Mouse (Mus musculus): ENCODE measurements around the gene Ficd.
A peak's percentile ranks its signal among the peaks of the same experiment; 100 is the strongest.

Ficd gene

GRCm38 (mm10) chr5:113730641-113731121 is 4.9 kb upstream of the Ficd start:
- no peak for DNase-seq (ENCODE audit: low spot score)

GRCm38 (mm10) chr5:113731174-113731573 is 4.4 kb upstream of the Ficd start:
- DNase-seq (ENCODE audit: low spot score): no peak

- no peak for DNase-seq (ENCODE audit: low spot score)
Measured at GRCm38 (mm10) chr5:113732182-113732581, 3.4 kb upstream of the Ficd start.

GRCm38 (mm10) chr5:113734376-113734775 is 1.2 kb upstream of the Ficd start:
- DNase-seq (ENCODE audit: low spot score): no peak

- DNase-seq (ENCODE audit: low spot score): no peak
Measured at GRCm38 (mm10) chr5:113735023-113735344, 619 bp upstream of the Ficd start.

- DNase-seq (ENCODE audit: low spot score): no peak
Measured at GRCm38 (mm10) chr5:113736113-113736502, 505 bp downstream of the Ficd start.

- DNase-seq (ENCODE audit: low spot score): no peak
Measured at GRCm38 (mm10) chr5:113736522-113737164, 1.0 kb downstream of the Ficd start.

GRCm38 (mm10) chr5:113737607-113738237 is 2.1 kb downstream of the Ficd start:
- DNase-seq (ENCODE audit: low spot score): no peak

GRCm38 (mm10) chr5:113747629-113748028 is 12.0 kb downstream of the Ficd start:
- no peak for DNase-seq (ENCODE audit: low spot score)

- no peak for DNase-seq (ENCODE audit: low spot score)
Measured at GRCm38 (mm10) chr5:113748556-113749331, 13.1 kb downstream of the Ficd start.

- no peak for DNase-seq (ENCODE audit: low spot score)
Measured at GRCm38 (mm10) chr5:113751521-113752157, 16.0 kb downstream of the Ficd start.

- no peak for DNase-seq (ENCODE audit: low spot score)
Measured at GRCm38 (mm10) chr5:113755347-113756030, 19.9 kb downstream of the Ficd start.

- DNase-seq (ENCODE audit: low spot score): no peak
Measured at GRCm38 (mm10) chr5:113761585-113761984, 26.0 kb downstream of the Ficd start.

GRCm38 (mm10) chr5:113764426-113764825 is 28.8 kb downstream of the Ficd start:
- DNase-seq (ENCODE audit: low spot score): no peak

- DNase-seq (ENCODE audit: low spot score): no peak
Measured at GRCm38 (mm10) chr5:113765641-113766526, 30.3 kb downstream of the Ficd start.

GRCm38 (mm10) chr5:113768806-113769205 is 33.2 kb downstream of the Ficd start:
- DNase-seq (ENCODE audit: low spot score): no peak

GRCm38 (mm10) chr5:113771213-113772162 is 35.9 kb downstream of the Ficd start:
- DNase-seq (ENCODE audit: low spot score): peak; percentile 85

GRCm38 (mm10) chr5:113772450-113772895 is 36.9 kb downstream of the Ficd start, which contains the start of the genes Sart3 and Iscu:
Gene Sart3, minus strand, starts transcription at chr5:113772510.
Gene Iscu, plus strand, starts transcription at chr5:113772748.
- peak; percentile 86 for DNase-seq (ENCODE audit: low spot score)

- DNase-seq (ENCODE audit: low spot score): peak; percentile 39
Measured at GRCm38 (mm10) chr5:113772905-113773519, 37.4 kb downstream of the Ficd start.
